Mouse (Mus musculus) embryonic facial prominence, embryonic 14.5 days (tissue): ENCODE measurements at regions not wholly inside any gene's neighbourhood (a gene's known extent, or its start where the extent isn't known, plus 50 kb on each side); places are given as distances from the start of the nearest gene placed in this dataset.

Source experiments
- ATAC-seq: fragments of 200-750 bp; cut with Nextera tagmentation; 2 replicates; pipeline ENCODE4 v1.8.0; 2017; ENCODE audit warnings: low read depth, moderate number of reproducible peaks, moderate TSS enrichment
- DNase-seq: peaks from one replicate; pipeline ENCODE4 v3.0.0-alpha.2; 2015; ENCODE audit warnings: low spot score
- H3K27ac ChIP-seq: fragments of 300-500 bp; sonication (generic); replicated peaks from 2 replicates; pipeline ENCODE4 v1.5.1; 2014; ENCODE audit warnings: low read depth, mild to moderate bottlenecking, low read length, moderate library complexity
- H3K27me3 ChIP-seq: fragments of 300-500 bp; sonication (generic); replicated peaks from 2 replicates; pipeline ENCODE4 v1.6.1; 2014; ENCODE audit warnings: low read length; ENCODE audit not compliant: control insufficient read depth, insufficient read depth
- H3K36me3 ChIP-seq: fragments of 300-500 bp; sonication (generic); 2 replicates; pipeline ENCODE4 v1.6.1; 2014; ENCODE audit warnings: low read length, mixed read lengths; ENCODE audit not compliant: control insufficient read depth, insufficient read depth
- H3K4me1 ChIP-seq: fragments of 300-500 bp; sonication (generic); 2 replicates; pipeline ENCODE4 v1.6.1; 2014; ENCODE audit warnings: antibody characterized with exemption, low read length; ENCODE audit not compliant: control insufficient read depth, insufficient read depth
- H3K4me2 ChIP-seq: fragments of 300-500 bp; sonication (generic); 2 replicates; pipeline ENCODE4 v1.6.1; 2014; ENCODE audit warnings: low read depth, mild to moderate bottlenecking, low read length, moderate library complexity, mixed read lengths
- H3K4me3 ChIP-seq: fragments of 300-500 bp; sonication (generic); 2 replicates; pipeline ENCODE4 v1.5.1; 2014; ENCODE audit warnings: low read depth, mild to moderate bottlenecking, low read length
- H3K9ac ChIP-seq: fragments of 300-500 bp; sonication (generic); 2 replicates; pipeline ENCODE4 v1.6.1; 2014; ENCODE audit warnings: low read depth, mild to moderate bottlenecking, low read length, moderate library complexity, mixed read lengths
- H3K9me3 ChIP-seq: fragments of 300-500 bp; sonication (generic); 2 replicates; pipeline ENCODE4 v1.6.1; 2016; ENCODE audit warnings: low read length; ENCODE audit not compliant: control insufficient read depth
- WGBS: fragments of 180-500 bp; shearing (Covaris S2); extraction: QIAGEN DNeasy Blood & Tissue Kit; methylation state at CpG from one replicate; pipeline ENCODE4 v1.1.7; 2014; 5-methylcytosine and 5-hydroxymethylcytosine counted together

- WGBS: 62% methylated on average over 3 of the region's 3 CpGs
- Histone ChIP-seq H3K9ac (no peak overlapping the region), H3K9me3 (no peaks in the 10 kb centered on the region), H3K4me2 (no peak overlapping the region), H3K27ac (no peak overlapping the region), H3K4me1 (no peaks in the 10 kb centered on the region), H3K36me3 (no peaks in the 10 kb centered on the region), H3K4me3 (no peak overlapping the region), H3K27me3 (no peaks in the 10 kb centered on the region)
- DNase-seq: no peak
- ATAC-seq: no peak
Observed at GRCm38 (mm10) chr3:41483582-41483981, 71.9 kb upstream of the Jade1 start.

DNA sequence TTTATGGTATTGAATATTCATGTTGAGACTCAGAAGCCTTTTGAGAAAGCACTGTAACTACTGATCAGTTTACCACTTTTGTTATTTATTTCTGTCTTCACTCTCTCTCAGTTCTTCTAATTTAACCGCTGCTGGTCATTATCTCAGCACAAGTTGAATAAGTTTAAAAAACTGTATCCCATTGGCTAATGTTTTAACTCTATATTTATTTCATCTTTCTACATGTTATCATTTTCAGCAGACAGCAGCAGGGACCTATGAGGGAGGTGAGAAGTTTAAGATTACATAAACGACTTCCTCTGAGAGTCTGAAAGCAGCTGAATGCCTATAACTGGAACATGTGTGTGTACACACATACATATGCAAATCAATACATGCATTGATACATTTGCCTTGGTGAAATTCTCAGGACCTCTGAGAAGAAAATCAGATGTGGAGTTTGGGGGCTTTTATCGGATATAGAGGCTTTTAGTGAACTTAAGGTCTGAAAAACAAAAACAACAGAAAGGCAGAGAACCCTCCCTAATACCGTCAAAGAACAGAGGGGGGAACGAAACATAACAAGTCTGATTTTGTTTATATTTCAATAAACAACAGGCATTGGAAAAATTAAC is 72.5 kb upstream of the Jade1 start:
- no peak overlapping the region for H3K27ac ChIP-seq

GRCm38 (mm10) chr3:41480186-41480585 is 75.3 kb upstream of the Jade1 start:
- Histone ChIP-seq H3K27ac (no peak overlapping the region), H3K4me3 (no peak overlapping the region), H3K9ac (no peak overlapping the region), H3K27me3 (no peaks in the 10 kb centered on the region), H3K4me1 (no peaks in the 10 kb centered on the region), H3K4me2 (no peak overlapping the region), H3K36me3 (no peaks in the 10 kb centered on the region), H3K9me3 (no peaks in the 10 kb centered on the region)
- WGBS: 72% methylated on average over 3 of the region's 3 CpGs
- no peak for DNase-seq
- ATAC-seq: no peak

More for the DNA sequence above, 72.5 kb upstream of the Jade1 start:
- no peaks in the 10 kb centered on the region for H3K9me3 ChIP-seq
- H3K9ac ChIP-seq: no peak overlapping the region
- WGBS: 59% methylated on average over 5 of the region's 5 CpGs
- DNase-seq (no peak), ATAC-seq (no peak)
- H3K27me3 ChIP-seq: no peaks in the 10 kb centered on the region
- H3K4me1 ChIP-seq: no peaks in the 10 kb centered on the region
- no peak overlapping the region for H3K4me2 ChIP-seq
- H3K4me3 ChIP-seq: no peak overlapping the region
- no peaks in the 10 kb centered on the region for H3K36me3 ChIP-seq

- Histone ChIP-seq H3K27me3 (no peaks in the 10 kb centered on the region), H3K9ac (no peak overlapping the region), H3K9me3 (no peaks in the 10 kb centered on the region), H3K4me2 (no peak overlapping the region), H3K27ac (no peak overlapping the region), H3K4me3 (no peak overlapping the region), H3K4me1 (no peaks in the 10 kb centered on the region), H3K36me3 (no peaks in the 10 kb centered on the region)
- no peak for DNase-seq
- ATAC-seq: no peak
- WGBS: 89% methylated on average over 2 of the region's 2 CpGs
Observed at GRCm38 (mm10) chr3:41478971-41479370, 76.6 kb upstream of the Jade1 start.

- Histone ChIP-seq H3K27ac (no peak overlapping the region), H3K9ac (no peak overlapping the region), H3K9me3 (no peaks in the 10 kb centered on the region), H3K4me2 (no peak overlapping the region), H3K4me1 (no peaks in the 10 kb centered on the region), H3K27me3 (no peaks in the 10 kb centered on the region), H3K4me3 (no peak overlapping the region), H3K36me3 (no peaks in the 10 kb centered on the region)
- DNase-seq: no peak
- 89% methylated on average over 6 of the region's 6 CpGs for WGBS
- ATAC-seq: no peak
Observed at GRCm38 (mm10) chr3:41476516-41476915, 79.0 kb upstream of the Jade1 start.

GRCm38 (mm10) chr3:41472586-41472985 is 82.9 kb upstream of the Jade1 start:
- WGBS: 89% methylated on average over 3 of the region's 3 CpGs
- no peaks in the 10 kb centered on the region for H3K27me3 ChIP-seq
- no peaks in the 10 kb centered on the region for H3K36me3 ChIP-seq
- no peak overlapping the region for H3K27ac ChIP-seq
- DNase-seq (no peak), ATAC-seq (no peak)
- no peaks in the 10 kb centered on the region for H3K4me1 ChIP-seq
- H3K9ac ChIP-seq: no peak overlapping the region
- H3K9me3 ChIP-seq: no peaks in the 10 kb centered on the region
- no peak overlapping the region for H3K4me3 ChIP-seq
- no peak overlapping the region for H3K4me2 ChIP-seq

GRCm38 (mm10) chr3:41469106-41469505 is 86.4 kb upstream of the Jade1 start:
- ATAC-seq (no peak), DNase-seq (no peak)
- no peaks in the 10 kb centered on the region for H3K9me3 ChIP-seq
- no peaks in the 10 kb centered on the region for H3K27me3 ChIP-seq
- no peak overlapping the region for H3K4me3 ChIP-seq
- H3K4me2 ChIP-seq: no peak overlapping the region
- H3K36me3 ChIP-seq: no peaks in the 10 kb centered on the region
- H3K27ac ChIP-seq: no peak overlapping the region
- H3K4me1 ChIP-seq: no peaks in the 10 kb centered on the region
- no peak overlapping the region for H3K9ac ChIP-seq
- 53% methylated on average over 6 of the region's 6 CpGs for WGBS

DNA sequence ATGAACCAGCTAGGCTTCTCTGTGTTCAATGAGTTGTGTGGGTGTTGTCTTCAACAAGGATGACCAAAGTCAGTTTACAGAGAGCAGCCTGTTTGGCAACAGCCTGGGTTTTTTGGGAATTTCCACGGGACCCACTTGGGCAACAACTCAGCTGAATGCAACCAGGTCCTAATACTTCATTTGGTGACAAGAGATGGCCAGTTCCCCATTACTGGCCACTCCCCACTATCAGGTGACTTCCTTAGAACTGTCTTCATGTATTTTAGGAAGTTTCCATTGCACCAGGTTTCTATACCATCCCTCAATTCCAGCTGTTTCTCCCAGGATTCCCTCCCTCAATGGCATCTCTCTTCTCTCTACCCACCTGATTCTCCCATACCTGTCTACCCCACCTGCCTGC is 87.7 kb upstream of the Jade1 start:
- no peak overlapping the region for H3K4me2 ChIP-seq
- ATAC-seq (no peak), DNase-seq (no peak)
- no peaks in the 10 kb centered on the region for H3K9me3 ChIP-seq
- H3K27me3 ChIP-seq: no peaks in the 10 kb centered on the region
- 80% methylated on average over 1 of the region's 1 CpGs for WGBS
- no peak overlapping the region for H3K4me3 ChIP-seq
- no peaks in the 10 kb centered on the region for H3K36me3 ChIP-seq
- H3K9ac ChIP-seq: no peak overlapping the region
- 0 out of 2 replicates have a peak, but pooled peaks cover 3% of the 10 kb centered on the region for H3K4me1 ChIP-seq
- no peak overlapping the region for H3K27ac ChIP-seq

- 65% methylated on average over 2 of the region's 2 CpGs for WGBS
- DNase-seq: no peak
Observed at GRCm38 (mm10) chr3:41465893-41466292, 89.6 kb upstream of the Jade1 start.

More at GRCm38 (mm10) chr3:41465893-41466292, 89.6 kb upstream of the Jade1 start:
- Histone ChIP-seq H3K27me3 (no peaks in the 10 kb centered on the region), H3K4me3 (no peak overlapping the region), H3K4me2 (no peak overlapping the region), H3K27ac (no peak overlapping the region), H3K9me3 (no peaks in the 10 kb centered on the region), H3K9ac (no peak overlapping the region), H3K36me3 (no peaks in the 10 kb centered on the region), H3K4me1 (0 out of 2 replicates have a peak, but pooled peaks cover 3% of the 10 kb centered on the region)
- no peak for ATAC-seq
